Mouse (Mus musculus) heart, adult 9 months (tissue): ENCODE measurements around the gene Trmt13.

Experiments used
- DNase-seq, 2 experiments: peaks; one replicate each; pipeline ENCODE4 v3.0.0; 2022; ENCODE audit warnings: low spot score in 2 of 2

The Trmt13 gene

GRCm38 (mm10) chr3:116547430-116547829, 67.0 kb downstream of the Trmt13 start:
- DNase-seq, result no peak

- DNase-seq, result no peak
Observed at GRCm38 (mm10) chr3:116542532-116542931, 71.9 kb downstream of the Trmt13 start.

GRCm38 (mm10) chr3:116542070-116542469, 72.3 kb downstream of the Trmt13 start:
- no peak for DNase-seq

GRCm38 (mm10) chr3:116537200-116537573, 77.2 kb downstream of the Trmt13 start:
- no peak for DNase-seq

- peak; percentile 22 to 68 for DNase-seq
Observed at GRCm38 (mm10) chr3:116536428-116537199, 77.8 kb downstream of the Trmt13 start.
